Mouse (Mus musculus) monocyte, adult 59 days (primary cell): ENCODE data around the gene Olfr1191-ps1. TPM values are rescaled to one million over a fixed set of nuclear protein-coding genes. Genes with fewer than 3 reads are reported as not detected.

Experiments used
- total RNA-seq, 2 experiments: library from RNA; stranded (reverse); gene quantifications; one replicate each; pipeline ENCODE4 v1.2.4; 2023

Gene Olfr1191-ps1
- total RNA-seq: not detected

DNA sequence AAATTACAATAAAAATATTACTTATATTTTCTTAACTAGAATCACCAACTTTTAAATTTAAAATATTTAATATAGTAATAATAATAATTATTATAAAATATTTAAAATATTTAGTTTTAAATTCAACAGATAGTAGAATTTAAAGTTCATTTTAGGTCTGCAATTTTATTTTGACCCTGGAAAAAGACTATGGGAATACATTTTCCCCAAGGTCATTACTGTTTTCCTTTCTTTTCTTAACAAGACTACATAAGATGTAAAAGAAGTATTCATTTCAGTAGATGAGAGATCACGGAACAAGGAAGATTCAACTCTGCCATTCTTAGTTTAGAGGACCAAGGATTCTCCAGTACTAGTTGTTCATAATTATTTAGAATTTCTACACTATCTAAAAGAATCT is at the start of gene Olfr1191-ps1:
Gene Olfr1191-ps1, plus strand, starts transcription at position 301 of the 400 bp plus-strand sequence.

GRCm38 (mm10) chr2:88648209-88648608 is 7.9 kb downstream of the Olfr1191-ps1 start, which contains the start of gene Olfr1192-ps1:
Gene Olfr1192-ps1 (plus strand): TSS chr2:88648509.

DNA sequence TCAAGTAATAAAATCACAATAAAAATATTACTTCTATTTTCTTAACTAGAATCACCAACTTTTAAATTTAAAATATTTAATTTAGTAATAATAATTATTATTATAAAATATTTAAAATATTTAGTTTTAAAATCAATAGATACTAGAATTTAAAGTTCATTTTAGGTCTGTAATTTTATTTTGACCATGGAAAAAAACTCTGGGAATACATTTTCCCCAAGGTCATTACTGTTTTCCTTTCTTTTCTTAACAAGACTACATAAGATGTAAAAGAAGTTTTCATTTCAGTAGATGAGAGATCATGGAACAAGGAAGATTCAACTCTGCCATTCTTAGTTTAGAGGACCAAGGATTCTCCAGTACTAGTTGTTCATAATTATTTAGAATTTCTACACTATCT is 35.0 kb downstream of the Olfr1191-ps1 start, which contains the start of gene Olfr1193:
Gene Olfr1193, plus strand, starts transcription at position 301 of the 400 bp plus-strand sequence.

DNA sequence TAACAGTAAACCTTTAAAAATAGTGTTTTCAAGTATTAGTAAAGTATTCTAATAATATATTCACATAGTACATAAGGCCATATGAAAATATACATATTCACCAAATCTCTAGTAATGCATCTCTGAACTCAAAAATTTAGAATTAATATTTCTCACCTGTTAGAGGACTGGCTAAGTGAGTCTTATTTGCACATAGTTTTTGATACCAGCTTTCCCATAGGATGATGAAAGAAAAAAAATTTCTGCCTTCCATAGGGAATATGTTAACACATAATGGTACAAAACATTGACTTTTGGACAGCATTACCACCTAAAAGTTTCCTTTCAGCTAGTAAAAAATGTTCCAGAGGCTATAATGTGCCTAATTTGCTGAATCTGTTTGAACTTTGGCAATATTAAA is 48.7 kb downstream of the Olfr1191-ps1 start, which contains the start of gene Olfr1195:
Gene Olfr1195, minus strand, starts transcription at position 101 of the 400 bp plus-strand sequence.

Other genes starting within 250 kb of the Olfr1191-ps1 start
- gene Olfr1179, start 234.1 kb upstream of the Olfr1191-ps1 start, total RNA-seq: not detected
- gene Olfr1180, start 221.4 kb upstream of the Olfr1191-ps1 start, total RNA-seq: not detected
- gene Olfr1181, start 214.4 kb upstream of the Olfr1191-ps1 start, total RNA-seq: not detected
- gene Gm13757, start 191.4 kb upstream of the Olfr1191-ps1 start, total RNA-seq: not detected
- gene Olfr1183, start 185.7 kb upstream of the Olfr1191-ps1 start, total RNA-seq: not detected
- not detected for gene Olfr1184, start 156.9 kb upstream of the Olfr1191-ps1 start, total RNA-seq
- gene Olfr1185-ps1, start 147.2 kb upstream of the Olfr1191-ps1 start, total RNA-seq: not detected
- gene Olfr1186, start 122.0 kb upstream of the Olfr1191-ps1 start, total RNA-seq: not detected
- gene Olfr1188, start 83.6 kb upstream of the Olfr1191-ps1 start, total RNA-seq: not detected
- gene Olfr1189, start 54.1 kb upstream of the Olfr1191-ps1 start, total RNA-seq: not detected
- gene Olfr1192-ps1, start 8.0 kb downstream of the Olfr1191-ps1 start, total RNA-seq: not detected
- not detected for gene Olfr1193, start 35.1 kb downstream of the Olfr1191-ps1 start, total RNA-seq
- gene Olfr1195, start 48.6 kb downstream of the Olfr1191-ps1 start, total RNA-seq: not detected
- not detected for gene Olfr1196, start 64.1 kb downstream of the Olfr1191-ps1 start, total RNA-seq
- gene Olfr1197, start 91.8 kb downstream of the Olfr1191-ps1 start, total RNA-seq: not detected
- not detected for gene Olfr1198, start 110.8 kb downstream of the Olfr1191-ps1 start, total RNA-seq
- not detected for gene Olfr1199, start 119.9 kb downstream of the Olfr1191-ps1 start, total RNA-seq
- gene Olfr1200, start 129.9 kb downstream of the Olfr1191-ps1 start, total RNA-seq: not detected
- not detected for gene Olfr1201, start 152.5 kb downstream of the Olfr1191-ps1 start, total RNA-seq
- not detected for gene Olfr1202, start 174.0 kb downstream of the Olfr1191-ps1 start, total RNA-seq
- not detected for gene Olfr1205, start 189.2 kb downstream of the Olfr1191-ps1 start, total RNA-seq
- gene Olfr1204, start 208.8 kb downstream of the Olfr1191-ps1 start, total RNA-seq: not detected
- gene Olfr1206, start 222.7 kb downstream of the Olfr1191-ps1 start, total RNA-seq: not detected